ENCODE assay signal across 8 mouse cellular contexts in genomic region chr11:73176608-73177508, GRCm38 (mm10). TPM values are rescaled to one million over a fixed set of nuclear protein-coding genes. Genes with fewer than 3 reads are reported as not detected.
DNase-seq lines count a peak whose midpoint lies in the region; ATAC-seq lines count a peak whose summit lies in the region.

Gene Emc6, minus strand, starts transcription at chr11:73177037.
Gene Tax1bp3, plus strand, starts transcription at chr11:73177083.

- H3K9me3 ChIP-seq in forebrain, embryonic 11.5 days (ENCODE audit: control insufficient read depth, low read length): no peaks in the 10 kb centered on the region
- no peaks in the 10 kb centered on the region for H3K9me3 ChIP-seq in heart, embryonic 16.5 days (replicated peaks; ENCODE audit: control insufficient read depth, low read length)
- no peaks in the 10 kb centered on the region for H3K9me3 ChIP-seq in liver, embryonic 15.5 days (replicated peaks)
- H3K9me3 ChIP-seq in neural tube, embryonic 12.5 days: no peaks in the 10 kb centered on the region

- peak within 1 kb of the TSS; percentile 90 for H3K9ac ChIP-seq in forebrain, embryonic 11.5 days (ENCODE audit: low read length)
- H3K9ac ChIP-seq in heart, embryonic 16.5 days (ENCODE audit: low read length): peak within 1 kb of the TSS; percentile 97
- peak within 1 kb of the TSS; percentile 84 for H3K9ac ChIP-seq in liver, embryonic 15.5 days
- peak within 1 kb of the TSS; percentile 86 for H3K9ac ChIP-seq in neural tube, embryonic 12.5 days

- DNase-seq in CD8-positive naive resting alpha-beta T cell, adult 2 months (ENCODE audit: low read depth in 2 of 2, low spot score in 2 of 2): peak; percentile 94 to 95
- DNase-seq in c-Kit-positive CD71-negative TER-119-negative erythroid progenitor cells, embryonic 14.5 days (ENCODE audit: low read depth): peak; percentile 94
- DNase-seq in forebrain, embryonic 11.5 days (ENCODE audit: low spot score): peak; percentile 99
- DNase-seq in kidney, postnatal 36 days: peak; percentile 98
- peak; percentile 98 for DNase-seq in telencephalon, adult 2 months (ENCODE audit: low read depth, low spot score)

- H3K27ac ChIP-seq in forebrain, embryonic 11.5 days (ENCODE audit: low read depth, low read length): peak within 1 kb of the TSS; percentile 72
- H3K27ac ChIP-seq in heart, embryonic 16.5 days (ENCODE audit: low read length): peak within 1 kb of the TSS; percentile 100
- H3K27ac ChIP-seq in liver, embryonic 15.5 days (replicated peaks): peak within 1 kb of the TSS; percentile 82
- H3K27ac ChIP-seq in neural tube, embryonic 12.5 days: peak within 1 kb of the TSS; percentile 79

- peak within 1 kb of the TSS; percentile 75 for H3K4me2 ChIP-seq in forebrain, embryonic 11.5 days (ENCODE audit: low read depth, low read length, severe bottlenecking)
- H3K4me2 ChIP-seq in heart, embryonic 16.5 days (ENCODE audit: low read depth, low read length): peak within 1 kb of the TSS; percentile 91
- peak within 1 kb of the TSS; percentile 97 for H3K4me2 ChIP-seq in liver, embryonic 15.5 days
- peak within 1 kb of the TSS; percentile 73 for H3K4me2 ChIP-seq in neural tube, embryonic 12.5 days (replicated peaks)

- peak; percentile 98 for ATAC-seq in forebrain, embryonic 11.5 days (replicated peaks; ENCODE audit: low FRiP score)
- peak; percentile 98 for ATAC-seq in heart, embryonic 16.5 days (replicated peaks; ENCODE audit: extremely low read depth, insufficient read depth, low FRiP score)
- ATAC-seq in liver, embryonic 15.5 days (ENCODE audit: insufficient read depth): peak; percentile 98
- peak; percentile 98 for ATAC-seq in neural tube, embryonic 12.5 days (ENCODE audit: low FRiP score, low read depth)

- under 1% methylated on average over 78 of the region's 81 CpGs for WGBS in forebrain, embryonic 11.5 days
- WGBS in heart, embryonic 16.5 days: under 1% methylated on average over 80 of the region's 81 CpGs
- under 1% methylated on average over 81 of the region's 81 CpGs for WGBS in liver, embryonic 15.5 days (ENCODE audit: insufficient replicate concordance)
- under 1% methylated on average over 81 of the region's 81 CpGs for WGBS in neural tube, embryonic 12.5 days

- no peaks in the 10 kb centered on the region; the same call in 1 of the 2 replicates for H3K36me3 ChIP-seq in forebrain, embryonic 11.5 days (ENCODE audit: control insufficient read depth, insufficient read depth, low read length)
- peaks cover 5% of the 10 kb centered on the region; the same call in 1 of the 2 replicates for H3K36me3 ChIP-seq in heart, embryonic 16.5 days (ENCODE audit: control insufficient read depth, insufficient read depth)
- H3K36me3 ChIP-seq in liver, embryonic 15.5 days (replicated peaks): peaks cover 19% of the 10 kb centered on the region
- peaks cover 13% of the 10 kb centered on the region for H3K36me3 ChIP-seq in neural tube, embryonic 12.5 days

- peaks cover 9% of the 10 kb centered on the region for H3K4me1 ChIP-seq in forebrain, embryonic 11.5 days (replicated peaks; ENCODE audit: control insufficient read depth, insufficient read depth, low read length)
- peaks cover 37% of the 10 kb centered on the region for H3K4me1 ChIP-seq in heart, embryonic 16.5 days (ENCODE audit: control insufficient read depth, insufficient read depth, low read length)
- H3K4me1 ChIP-seq in liver, embryonic 15.5 days (replicated peaks): peaks cover 42% of the 10 kb centered on the region
- peaks cover 25% of the 10 kb centered on the region for H3K4me1 ChIP-seq in neural tube, embryonic 12.5 days

- peak within 1 kb of the TSS; percentile 95 for H3K4me3 ChIP-seq in forebrain, embryonic 11.5 days (ENCODE audit: low read depth, low read length)
- peak within 1 kb of the TSS; percentile 98 for H3K4me3 ChIP-seq in heart, embryonic 16.5 days (ENCODE audit: low read length)
- H3K4me3 ChIP-seq in liver, embryonic 15.5 days (replicated peaks): peak within 1 kb of the TSS; percentile 96
- peak within 1 kb of the TSS; percentile 93 for H3K4me3 ChIP-seq in neural tube, embryonic 12.5 days

- H3K27me3 ChIP-seq in forebrain, embryonic 11.5 days (ENCODE audit: control insufficient read depth, insufficient read depth, low read length): no peaks in the 10 kb centered on the region
- no peaks in the 10 kb centered on the region for H3K27me3 ChIP-seq in heart, embryonic 16.5 days (ENCODE audit: control insufficient read depth, insufficient read depth, low read length)
- no peaks in the 10 kb centered on the region for H3K27me3 ChIP-seq in liver, embryonic 15.5 days
- H3K27me3 ChIP-seq in neural tube, embryonic 12.5 days (replicated peaks): no peaks in the 10 kb centered on the region

RNA-seq across cellular contexts. Expression of gene Emc6, which starts in this region (rescaled TPM):
- polyA plus RNA-seq in forebrain, embryonic 11.5 days (2014; fragmentation: Nextera tagmentation; extraction: Ambion mirVana): 122 and 135 TPM in 2 replicates
- polyA plus RNA-seq in heart, embryonic 16.5 days (2015; fragmentation: Nextera tagmentation; extraction: Ambion mirVana): 105 and 113 TPM in 2 replicates
- polyA plus RNA-seq in liver, embryonic 15.5 days (2015; fragmentation: Nextera tagmentation; extraction: Ambion mirVana): 73.0 and 73.6 TPM in 2 replicates
- polyA plus RNA-seq in neural tube, embryonic 12.5 days (2016; fragmentation: Nextera tagmentation; extraction: Ambion mirVana): 122 and 129 TPM in 2 replicates

RNA-seq across cellular contexts. Expression of gene Tax1bp3, which starts in this region (rescaled TPM):
- 157 and 171 TPM in 2 replicates for polyA plus RNA-seq in forebrain, embryonic 11.5 days (2014; fragmentation: Nextera tagmentation; extraction: Ambion mirVana)
- 237 and 257 TPM in 2 replicates for polyA plus RNA-seq in heart, embryonic 16.5 days (2015; fragmentation: Nextera tagmentation; extraction: Ambion mirVana)
- 29.6 and 32.7 TPM in 2 replicates for polyA plus RNA-seq in liver, embryonic 15.5 days (2015; fragmentation: Nextera tagmentation; extraction: Ambion mirVana)
- polyA plus RNA-seq in neural tube, embryonic 12.5 days (2016; fragmentation: Nextera tagmentation; extraction: Ambion mirVana): 198 and 205 TPM in 2 replicates

Comparison
In these comparisons a context has a peak if more than half of its experiments do, and no peak if none do; other contexts are left out.
1. Peak in every context shown above with its lines: DNase-seq, ATAC-seq, H3K4me3 ChIP-seq and H3K27ac ChIP-seq.